Mouse (Mus musculus) T-helper 17 cell (primary cell): ENCODE measurements around the gene Tbc1d1.

Experiments used
- in situ Hi-C, 2 experiments: fragments of 300-600 bp; cut with MboI, MseI; formaldehyde crosslinking; loops; 1 replicate in 1 of 2; 2 replicates in 1 of 2; pipeline ENCODE4 v1.15.1; 2025; ENCODE audit warnings: high pct_unique_total_duplicates in 2 of 2

Gene Tbc1d1

GRCm38 (mm10) chr5:64205610-64206009 lies 49.5 kb downstream of the Tbc1d1 start:
- in situ Hi-C loops = loop anchor here in 1 of 2 experiments (5.0 kb wide), 1 partner anchor 57 kb away; no protein-coding TSS in a partner anchor

DNA sequence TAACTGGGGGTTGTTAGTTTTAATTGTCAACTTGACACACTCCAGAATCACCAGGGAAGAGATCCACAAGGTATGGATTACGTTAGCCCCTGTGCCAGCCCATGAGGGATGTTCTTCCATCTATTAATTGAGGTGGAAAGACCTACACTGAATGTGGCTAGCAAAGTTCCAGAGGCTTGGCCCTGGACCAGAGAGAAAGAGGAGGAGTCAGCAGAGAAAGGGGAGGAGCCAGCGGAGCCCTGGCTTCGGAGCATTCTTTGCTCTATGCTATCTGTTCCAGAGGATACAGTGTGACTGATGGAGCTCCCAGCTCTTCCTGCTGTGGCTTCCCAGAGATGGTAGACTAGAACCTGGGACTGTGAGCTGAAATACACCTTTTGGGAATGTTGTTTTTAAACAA lies 50.3 kb downstream of the Tbc1d1 start:
- in situ Hi-C loops = loop anchor here in 1 of 2 experiments (5.0 kb wide), 1 partner anchor 56 kb away; no protein-coding TSS in a partner anchor

- in situ Hi-C loops = loop anchor here in 1 of 2 experiments (5.0 kb wide), 1 partner anchor 55 kb away; no protein-coding TSS in a partner anchor
These were observed 50.8 kb downstream of the Tbc1d1 start for GRCm38 (mm10) chr5:64206875-64207274.

DNA sequence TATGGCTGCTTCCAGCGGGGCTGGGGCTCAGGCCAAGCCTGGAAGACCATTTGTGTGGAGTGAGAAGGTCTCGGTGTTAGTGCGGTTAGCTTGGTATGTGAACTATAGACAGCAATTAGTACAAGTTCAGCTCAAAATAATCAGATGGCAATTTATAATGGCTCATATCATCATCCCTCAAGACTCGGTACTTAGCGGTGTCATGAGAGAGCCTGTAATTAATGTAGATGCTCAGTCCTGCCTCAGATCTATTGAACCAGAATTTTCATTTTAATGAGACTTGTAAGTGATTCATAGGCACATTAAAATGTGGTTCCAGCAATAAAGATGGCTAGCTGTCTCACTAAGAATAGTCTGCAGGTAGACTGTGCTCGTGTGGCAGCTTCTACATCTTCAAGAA lies 51.7 kb downstream of the Tbc1d1 start:
- in situ Hi-C loops = loop anchor here in 1 of 2 experiments (5.0 kb wide), 1 partner anchor 55 kb away; no protein-coding TSS in a partner anchor

GRCm38 (mm10) chr5:64210817-64211216 lies 54.7 kb downstream of the Tbc1d1 start:
- in situ Hi-C loops = no loop called here

DNA sequence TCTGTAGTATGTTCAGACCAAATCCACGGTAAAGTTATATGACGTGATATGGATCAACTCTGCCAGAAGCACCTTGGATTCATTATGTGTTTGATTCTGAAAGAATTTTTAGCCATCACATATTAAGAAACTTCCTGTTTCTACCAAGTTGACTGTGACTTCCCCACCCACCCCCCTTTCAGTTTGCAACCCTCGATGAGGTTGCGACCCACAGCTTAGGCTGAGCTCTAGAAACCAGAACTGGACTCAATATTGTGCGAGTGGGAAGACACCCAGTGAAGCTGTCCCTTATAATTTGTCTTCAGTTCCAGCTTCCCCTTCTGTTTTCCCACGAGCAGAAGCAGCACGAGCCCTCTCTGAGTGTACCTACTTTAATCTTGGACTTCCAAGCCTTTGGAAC lies 55.2 kb downstream of the Tbc1d1 start:
- in situ Hi-C loops = no loop called here

GRCm38 (mm10) chr5:64212206-64212605 lies 56.1 kb downstream of the Tbc1d1 start:
- in situ Hi-C loops = no loop called here

- in situ Hi-C loops = no loop called here
These were observed 56.5 kb downstream of the Tbc1d1 start for GRCm38 (mm10) chr5:64212619-64213018.

DNA sequence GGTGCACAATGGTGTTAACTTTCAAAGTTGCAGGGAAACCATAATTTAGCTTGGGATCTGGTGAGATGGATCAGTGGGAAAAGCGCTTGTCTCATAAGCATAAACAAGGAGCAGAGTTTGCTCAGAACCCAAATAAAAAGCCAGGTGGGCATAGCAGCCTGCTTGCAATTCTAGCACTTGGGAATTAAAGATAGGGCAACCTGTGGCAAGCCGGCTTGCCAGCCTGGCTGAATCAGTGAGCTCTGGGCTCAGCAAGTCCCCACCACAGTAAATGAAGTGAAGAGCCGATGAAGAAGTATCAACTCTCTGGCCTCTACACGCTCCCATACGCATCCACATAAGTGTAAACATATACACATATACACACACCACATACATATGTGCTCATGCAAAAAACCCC lies 59.7 kb downstream of the Tbc1d1 start:
- in situ Hi-C loops = no loop called here

GRCm38 (mm10) chr5:64216326-64216725 lies 60.2 kb downstream of the Tbc1d1 start:
- in situ Hi-C loops = no loop called here

DNA sequence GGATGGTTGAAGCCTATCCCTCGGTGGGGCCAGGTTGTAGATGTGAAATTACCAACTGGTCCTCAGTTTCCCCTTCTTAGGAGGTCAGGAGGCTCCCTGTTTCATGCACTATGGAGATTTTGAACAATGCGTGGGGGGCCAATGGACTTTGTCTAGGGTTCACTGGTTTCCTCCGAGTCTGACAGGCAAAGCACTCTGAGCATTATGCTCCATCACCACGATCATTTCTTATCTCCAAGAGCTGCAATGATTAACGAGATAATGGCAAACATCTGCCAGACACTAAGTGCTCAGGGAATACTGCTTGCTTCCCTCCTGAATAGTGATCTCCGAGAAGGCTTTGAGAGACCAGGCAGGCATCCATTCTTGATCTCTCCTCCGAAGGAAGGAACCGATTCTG lies 61.2 kb downstream of the Tbc1d1 start:
- in situ Hi-C loops = no loop called here

- in situ Hi-C loops = no loop called here
These were observed 61.9 kb downstream of the Tbc1d1 start for GRCm38 (mm10) chr5:64217816-64218602.

DNA sequence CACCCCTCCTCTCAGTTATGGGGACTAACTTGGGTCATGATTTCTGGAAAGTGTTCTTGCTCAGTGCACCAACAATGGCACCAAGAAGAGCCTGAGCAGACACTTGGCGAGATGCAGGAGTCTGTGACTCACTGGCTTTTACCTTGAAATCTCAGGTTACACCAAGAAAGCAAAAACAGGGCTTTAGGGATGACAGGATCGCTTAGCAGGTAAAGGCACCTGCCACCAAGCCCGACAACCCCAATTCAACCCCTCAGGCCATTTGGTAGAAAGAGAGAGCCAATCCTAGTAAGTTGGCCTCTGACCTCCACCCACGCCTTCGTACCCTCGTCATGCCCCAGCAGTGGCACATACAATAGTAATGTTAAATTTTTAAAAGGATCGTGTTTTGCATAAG lies 62.5 kb downstream of the Tbc1d1 start:
- in situ Hi-C loops = no loop called here

DNA sequence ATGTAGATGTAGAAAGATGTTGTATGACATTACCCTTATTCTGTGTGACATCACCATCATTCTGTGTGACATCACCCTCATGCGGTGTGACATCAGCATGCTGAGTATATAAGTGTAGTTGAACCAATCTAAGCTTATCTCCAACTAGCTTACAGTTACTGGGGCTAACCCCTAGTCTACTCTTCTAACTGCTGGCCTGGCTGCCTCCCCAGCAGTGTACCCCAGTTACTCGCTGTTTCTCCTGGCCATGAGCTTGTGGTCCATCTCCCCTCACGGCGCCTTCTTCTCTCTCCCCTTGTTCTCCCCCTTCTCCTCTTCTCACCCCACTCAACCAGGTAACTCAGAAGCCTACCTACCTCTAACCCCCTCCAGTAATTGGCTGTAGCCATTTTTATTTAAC lies 64.7 kb downstream of the Tbc1d1 start:
- in situ Hi-C loops = no loop called here

DNA sequence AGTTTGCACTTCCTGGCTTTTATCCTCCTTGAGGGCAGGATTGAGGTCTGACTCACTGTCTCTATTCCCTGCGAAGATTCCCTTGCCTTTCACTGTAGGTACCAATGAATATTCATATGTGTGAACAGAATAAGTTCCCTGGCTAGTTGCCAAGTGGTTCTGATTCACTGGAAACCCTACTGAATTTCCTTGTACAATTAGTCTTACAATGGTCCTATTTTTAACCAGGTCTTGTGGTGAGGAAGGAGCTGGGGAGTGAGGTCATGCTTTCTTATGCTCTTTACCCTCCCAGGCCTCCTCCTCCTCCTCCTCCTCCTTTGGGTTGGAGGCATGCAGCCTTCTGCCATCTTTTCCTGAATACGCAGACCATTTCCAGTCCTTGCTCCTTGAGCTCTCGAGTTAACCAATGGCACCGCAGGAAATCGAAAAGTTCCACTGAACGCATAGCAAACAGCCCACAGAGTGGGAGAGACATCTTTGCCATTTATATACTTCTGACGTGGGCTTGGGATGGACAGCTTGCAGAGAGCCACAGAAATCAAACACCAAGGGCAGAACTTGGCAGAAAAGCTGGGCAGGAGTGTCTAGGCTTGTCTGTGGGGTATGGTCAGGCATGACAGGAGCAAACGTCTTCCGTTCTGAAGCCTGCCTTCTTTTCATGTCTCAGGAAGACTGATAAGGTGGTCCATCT lies 68.8 kb downstream of the Tbc1d1 start:
- in situ Hi-C loops = no loop called here

DNA sequence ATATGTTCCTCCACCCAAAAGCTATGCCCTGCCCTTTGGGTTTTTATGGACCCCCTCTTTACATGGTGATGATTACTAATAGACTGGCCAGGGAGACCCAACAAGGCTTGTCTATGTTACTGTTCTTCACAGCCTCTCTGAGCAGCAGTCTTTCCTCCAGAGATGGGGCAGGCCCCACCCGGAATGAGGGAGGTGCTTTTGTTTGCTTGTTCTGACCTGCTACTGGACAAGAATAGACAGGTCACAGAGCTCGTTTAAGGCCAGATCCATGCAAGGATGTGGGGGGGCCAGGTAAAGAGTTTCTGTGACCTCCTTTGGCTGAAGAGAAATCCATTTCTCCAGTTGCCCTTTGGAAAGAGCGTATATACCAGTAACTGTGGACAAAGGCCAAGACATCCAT lies 72.1 kb downstream of the Tbc1d1 start:
- in situ Hi-C loops = no loop called here

DNA sequence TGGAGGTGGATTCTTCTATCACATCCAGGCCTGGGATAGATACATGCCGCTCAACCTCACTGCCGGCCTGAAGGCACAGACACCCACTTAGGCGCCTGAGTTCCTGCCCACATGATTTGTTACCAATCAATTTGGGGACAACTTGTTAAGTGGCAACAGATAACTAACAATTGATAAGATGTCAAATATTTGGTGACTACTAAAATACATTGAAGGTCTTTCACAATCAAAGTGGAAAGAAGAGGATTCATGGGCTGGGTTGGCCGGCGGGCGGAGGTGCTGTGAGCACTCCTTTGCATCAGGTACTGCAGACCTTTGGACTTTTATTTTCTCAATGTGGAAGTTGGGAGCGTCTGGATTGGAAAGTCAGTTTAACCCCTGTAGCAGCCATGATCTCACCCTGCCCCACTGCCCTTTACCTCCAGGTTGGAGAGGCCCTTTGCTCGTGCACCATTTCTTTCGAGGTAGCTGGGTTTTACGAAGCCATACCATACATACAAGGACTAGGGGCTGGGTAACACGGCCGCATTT lies 73.3 kb downstream of the Tbc1d1 start:
- in situ Hi-C loops = no loop called here

- in situ Hi-C loops = no loop called here
These were observed 74.0 kb downstream of the Tbc1d1 start for GRCm38 (mm10) chr5:64230061-64230466.

DNA sequence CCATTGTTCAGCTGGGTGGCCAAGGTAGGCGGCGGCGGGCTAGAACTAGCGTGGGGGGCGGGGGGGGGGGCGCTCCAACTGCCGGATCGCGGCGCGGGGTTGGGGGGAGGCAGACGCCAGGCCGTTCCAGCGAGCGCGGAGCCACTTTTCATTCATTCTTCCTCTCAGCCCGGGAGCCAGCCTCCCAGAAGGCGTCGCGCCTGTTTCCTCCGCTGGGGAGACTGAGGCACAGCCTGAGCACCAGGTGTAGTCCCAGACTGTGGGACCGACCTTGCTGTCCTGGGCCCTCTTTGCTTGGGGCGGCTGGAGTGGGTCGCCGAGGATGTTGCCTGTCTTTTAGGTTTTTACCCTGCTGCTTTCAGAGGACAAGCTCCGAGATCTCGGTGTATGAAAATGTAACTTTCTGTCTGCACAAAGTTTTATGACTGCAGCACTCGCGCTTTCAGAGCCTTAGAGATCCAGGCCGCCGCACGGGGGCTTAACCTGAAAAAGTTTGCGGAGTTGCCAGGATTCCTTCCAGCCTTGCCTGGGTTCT lies 74.5 kb downstream of the Tbc1d1 start:
- in situ Hi-C loops = no loop called here

DNA sequence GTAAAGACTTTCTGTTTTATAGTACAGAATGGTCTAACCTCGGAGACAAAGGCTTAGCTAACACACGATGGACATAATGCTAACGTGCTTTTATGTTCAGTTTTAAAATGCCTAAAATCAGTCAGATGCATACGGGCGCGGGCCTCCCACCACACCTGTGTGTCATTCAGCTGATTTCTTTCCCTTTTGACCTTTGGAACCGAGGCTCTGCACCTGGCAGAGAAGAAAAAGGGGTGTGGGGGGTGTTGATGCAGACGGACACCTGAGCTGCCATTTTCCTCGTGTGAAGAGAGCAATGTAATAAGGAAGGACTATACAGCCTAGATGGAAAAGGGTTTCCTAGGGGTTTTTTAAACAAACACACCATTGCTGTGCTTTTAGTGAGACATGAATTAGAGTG lies 76.8 kb downstream of the Tbc1d1 start:
- in situ Hi-C loops = no loop called here

DNA sequence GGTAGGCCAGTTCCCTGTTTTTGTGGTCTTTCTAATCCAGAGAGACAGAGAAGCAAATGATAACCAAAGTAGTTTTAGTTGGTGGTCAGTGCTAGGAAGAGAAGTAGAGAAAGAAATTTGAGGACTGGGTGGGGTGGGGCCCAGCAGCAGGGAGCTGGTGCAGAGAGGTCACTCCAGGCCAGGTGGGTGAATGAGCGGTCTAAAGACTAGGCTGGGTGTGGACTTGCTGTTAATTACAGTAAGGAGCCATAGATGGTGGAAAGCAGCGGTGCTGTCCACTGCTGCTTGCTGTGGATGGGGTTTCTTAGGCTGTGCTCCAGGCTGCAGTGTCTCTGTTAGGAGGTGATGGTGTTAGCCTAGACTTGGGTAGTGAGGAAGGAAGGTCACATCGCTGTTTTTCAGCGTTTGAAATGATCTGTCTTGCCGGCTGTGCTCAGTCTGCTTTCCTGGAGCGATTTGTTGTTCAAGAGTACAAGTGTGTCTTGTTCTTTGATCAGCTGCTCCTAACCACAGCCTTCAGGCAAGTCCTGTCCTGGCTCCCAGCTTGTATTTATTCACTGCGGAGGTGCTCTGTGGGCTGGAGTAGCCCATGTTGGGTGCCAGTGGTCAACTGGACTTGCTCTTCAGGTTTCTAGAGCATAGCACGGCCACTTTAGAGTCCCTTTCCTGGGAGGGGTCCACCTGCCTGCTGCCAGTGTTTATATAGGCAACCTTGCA lies 78.3 kb downstream of the Tbc1d1 start:
- in situ Hi-C loops = no loop called here

- in situ Hi-C loops = loop anchor here in 1 of 2 experiments (5.0 kb wide), 1 partner anchor 73 kb away; no protein-coding TSS in a partner anchor
These were observed 79.1 kb downstream of the Tbc1d1 start for GRCm38 (mm10) chr5:64235250-64235649.
